Mouse (Mus musculus): ENCODE results near the gene Zfp683. TPM values are rescaled to one million over a fixed set of nuclear protein-coding genes. Genes with fewer than 3 reads are reported as not detected.
A peak's percentile ranks its signal among the peaks of the same experiment; 100 is the strongest.

Zfp683 gene
- polyA plus RNA-seq, 1 experiment from 2014 or later: not detected

DNA sequence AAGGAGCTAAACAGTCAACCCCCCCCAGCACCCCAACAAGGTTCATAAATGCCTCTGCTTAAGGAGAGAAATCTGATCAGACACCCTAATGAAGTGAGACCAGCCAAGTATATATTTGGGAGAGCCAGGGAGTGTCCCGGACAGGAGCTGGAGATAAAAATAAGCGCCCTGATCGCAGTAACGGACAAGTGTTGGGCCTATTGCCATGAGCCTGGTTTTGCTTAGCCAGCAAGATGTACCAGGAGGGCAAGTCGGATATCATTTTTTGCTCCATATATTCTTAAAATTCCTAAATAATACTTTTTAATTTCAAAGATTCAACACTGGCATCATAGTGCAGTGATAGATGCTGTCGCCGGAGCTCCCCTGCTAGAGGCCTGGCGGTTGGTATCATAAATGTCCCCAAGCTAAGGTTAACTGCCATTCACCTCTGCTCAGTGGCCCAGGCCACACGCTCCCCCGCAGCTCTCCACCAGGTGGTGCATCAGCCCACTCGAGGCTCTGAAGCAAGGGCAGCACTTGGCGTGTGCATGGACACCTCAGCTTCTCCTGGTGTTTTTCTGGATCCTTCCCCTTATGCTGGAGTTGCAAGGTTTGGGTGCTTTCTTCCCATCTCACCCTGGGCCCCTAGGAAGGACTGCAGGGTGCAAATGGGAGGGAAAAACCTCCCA, 40.6 kb upstream of the Zfp683 start:
- Histone ChIP-seq H3K4me2 (ENCODE audit: low read length) (no peak overlapping the region), H3K36me3 (ENCODE audit: insufficient read depth, low read length) (no peaks in the 10 kb centered on the region), H3K9ac (ENCODE audit: low read depth, low read length) (no peak overlapping the region), H3K4me3 (replicated peaks; ENCODE audit: low read depth, low read length) (no peak overlapping the region), H3K27me3 (ENCODE audit: insufficient read depth, low read length) (peaks cover 9% of the 10 kb centered on the region; the same call in 1 of the 2 replicates), H3K4me1 (replicated peaks; ENCODE audit: insufficient read depth, low read length) (0 out of 2 replicates have a peak, but pooled peaks cover 5% of the 10 kb centered on the region), H3K9me3 (replicated peaks; ENCODE audit: low read length) (no peaks in the 10 kb centered on the region), H3K27ac (no peak overlapping the region)
- peak; percentile 62 for TF ChIP-seq CTCF (IDR thresholded peaks at IDR 0.05; ENCODE audit: low read depth)
- DNase-seq (ENCODE audit: low spot score) (peak; percentile 25), ATAC-seq (replicated peaks; ENCODE audit: low FRiP score, low read depth) (no peak)
- 37% methylated on average over 12 of the region's 12 CpGs for WGBS

DNA sequence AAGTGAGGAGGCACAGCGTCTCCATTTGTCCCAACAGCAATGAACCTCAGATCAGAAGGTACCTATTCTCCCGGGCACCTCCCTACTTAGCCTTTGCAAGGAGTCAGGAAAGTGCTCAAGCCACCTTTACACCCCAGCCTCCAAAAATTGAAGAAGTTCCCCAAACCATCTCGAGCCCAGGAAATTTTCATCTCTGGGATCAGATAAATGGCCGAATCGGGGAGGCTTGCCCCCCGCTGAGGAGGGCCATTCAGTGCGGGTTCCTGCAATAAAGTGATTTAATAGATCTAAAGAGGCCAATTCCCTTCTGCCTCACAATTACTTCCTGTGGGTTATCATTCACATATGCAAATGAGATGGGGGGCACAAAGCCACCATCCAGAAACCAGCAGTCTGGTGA, 37.4 kb upstream of the Zfp683 start:
- 0 out of 2 replicates have a peak, but pooled peaks cover 5% of the 10 kb centered on the region for H3K4me1 ChIP-seq (replicated peaks; ENCODE audit: insufficient read depth, low read length)
- H3K27ac ChIP-seq: no peak overlapping the region
- DNase-seq (ENCODE audit: low spot score) (no peak), ATAC-seq (replicated peaks; ENCODE audit: low FRiP score, low read depth) (no peak)
- no peak overlapping the region for H3K4me2 ChIP-seq (ENCODE audit: low read length)
- H3K27me3 ChIP-seq (ENCODE audit: insufficient read depth, low read length): peaks cover 19% of the 10 kb centered on the region
- TF ChIP-seq CTCF (IDR thresholded peaks at IDR 0.05; ENCODE audit: low read depth): no peak
- no peak overlapping the region for H3K4me3 ChIP-seq (replicated peaks; ENCODE audit: low read depth, low read length)
- H3K9ac ChIP-seq (ENCODE audit: low read depth, low read length): no peak overlapping the region
- H3K36me3 ChIP-seq (ENCODE audit: insufficient read depth, low read length): no peaks in the 10 kb centered on the region
- 21% methylated on average over 7 of the region's 7 CpGs for WGBS
- no peaks in the 10 kb centered on the region for H3K9me3 ChIP-seq (replicated peaks; ENCODE audit: low read length)

DNA sequence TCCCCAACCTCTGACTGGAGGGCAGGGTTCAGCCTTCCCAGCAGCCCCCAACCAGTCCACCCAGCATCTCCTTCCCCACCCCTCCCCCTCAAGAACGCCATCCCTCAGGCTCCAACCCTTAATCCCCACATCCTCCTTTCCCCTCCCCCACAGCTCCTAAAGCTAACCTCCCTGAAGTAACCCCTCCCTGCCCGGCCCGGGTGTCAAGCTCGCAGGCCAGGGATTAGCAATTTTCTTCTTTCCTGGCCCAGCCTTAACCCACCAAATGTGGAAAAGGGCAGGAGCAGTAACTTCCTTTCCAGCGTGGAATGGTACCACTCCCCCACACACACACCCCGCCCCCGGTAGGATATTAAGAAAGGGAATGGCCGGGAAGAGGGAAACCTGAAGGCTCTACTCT, 36.9 kb upstream of the Zfp683 start:
- DNase-seq (ENCODE audit: low spot score): no peak
- Histone ChIP-seq H3K9ac (ENCODE audit: low read depth, low read length) (no peak overlapping the region), H3K36me3 (ENCODE audit: insufficient read depth, low read length) (no peaks in the 10 kb centered on the region), H3K4me3 (replicated peaks; ENCODE audit: low read depth, low read length) (no peak overlapping the region), H3K4me1 (replicated peaks; ENCODE audit: insufficient read depth, low read length) (0 out of 2 replicates have a peak, but pooled peaks cover 2% of the 10 kb centered on the region), H3K27ac (no peak overlapping the region), H3K4me2 (ENCODE audit: low read length) (no peak overlapping the region), H3K27me3 (ENCODE audit: insufficient read depth, low read length) (peaks cover 19% of the 10 kb centered on the region), H3K9me3 (replicated peaks; ENCODE audit: low read length) (no peaks in the 10 kb centered on the region)
- 2% methylated on average over 8 of the region's 8 CpGs for WGBS
- no peak for TF ChIP-seq CTCF (IDR thresholded peaks at IDR 0.05; ENCODE audit: low read depth)
- ATAC-seq (replicated peaks; ENCODE audit: low FRiP score, low read depth): no peak

DNA sequence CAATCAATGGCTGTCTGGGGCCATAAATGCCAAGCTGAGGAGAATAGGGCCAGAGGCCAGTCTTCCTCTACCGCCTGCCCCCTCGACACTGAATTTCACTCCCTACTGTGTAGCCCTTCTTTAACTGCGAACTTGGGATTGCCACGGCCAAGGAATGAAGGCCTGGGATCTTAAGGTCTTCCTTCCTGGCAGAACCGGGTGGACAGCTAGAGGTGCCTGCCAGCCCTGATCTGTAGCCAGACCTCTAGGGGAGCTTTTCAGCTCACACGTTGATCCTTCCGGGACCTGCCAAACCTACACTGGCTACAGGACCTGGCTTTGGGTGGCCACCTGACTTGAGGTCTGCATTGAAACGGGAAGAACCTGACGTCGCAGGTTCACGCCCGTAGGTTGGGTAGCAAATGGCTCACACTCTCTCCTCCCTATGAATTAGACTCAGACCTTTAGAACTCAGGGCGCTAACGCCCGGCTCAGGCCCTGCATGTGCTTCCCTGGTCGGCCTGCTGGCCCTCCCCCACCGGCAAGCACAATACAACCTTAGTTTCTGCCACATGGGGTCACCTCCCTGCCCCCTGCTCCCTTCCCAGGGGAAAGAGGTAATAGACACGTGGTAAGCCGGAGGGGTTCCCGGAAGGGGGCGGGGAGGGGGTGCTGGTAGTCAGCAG, 36.3 kb upstream of the Zfp683 start:
- H3K36me3 ChIP-seq (ENCODE audit: insufficient read depth, low read length): no peaks in the 10 kb centered on the region
- H3K27ac ChIP-seq: no peak overlapping the region
- DNase-seq (ENCODE audit: low spot score) (no peak), ATAC-seq (replicated peaks; ENCODE audit: low FRiP score, low read depth) (no peak)
- WGBS: 5% methylated on average over 21 of the region's 21 CpGs
- H3K4me2 ChIP-seq (ENCODE audit: low read length): peak overlapping the region; percentile 28; the same call in 1 of the 2 replicates
- H3K9me3 ChIP-seq (replicated peaks; ENCODE audit: low read length): no peaks in the 10 kb centered on the region
- no peak overlapping the region for H3K4me3 ChIP-seq (replicated peaks; ENCODE audit: low read depth, low read length)
- no peak for TF ChIP-seq CTCF (IDR thresholded peaks at IDR 0.05; ENCODE audit: low read depth)
- peaks cover 19% of the 10 kb centered on the region for H3K27me3 ChIP-seq (ENCODE audit: insufficient read depth, low read length)
- no peaks in the 10 kb centered on the region for H3K4me1 ChIP-seq (replicated peaks; ENCODE audit: insufficient read depth, low read length)
- H3K9ac ChIP-seq (ENCODE audit: low read depth, low read length): no peak overlapping the region

DNA sequence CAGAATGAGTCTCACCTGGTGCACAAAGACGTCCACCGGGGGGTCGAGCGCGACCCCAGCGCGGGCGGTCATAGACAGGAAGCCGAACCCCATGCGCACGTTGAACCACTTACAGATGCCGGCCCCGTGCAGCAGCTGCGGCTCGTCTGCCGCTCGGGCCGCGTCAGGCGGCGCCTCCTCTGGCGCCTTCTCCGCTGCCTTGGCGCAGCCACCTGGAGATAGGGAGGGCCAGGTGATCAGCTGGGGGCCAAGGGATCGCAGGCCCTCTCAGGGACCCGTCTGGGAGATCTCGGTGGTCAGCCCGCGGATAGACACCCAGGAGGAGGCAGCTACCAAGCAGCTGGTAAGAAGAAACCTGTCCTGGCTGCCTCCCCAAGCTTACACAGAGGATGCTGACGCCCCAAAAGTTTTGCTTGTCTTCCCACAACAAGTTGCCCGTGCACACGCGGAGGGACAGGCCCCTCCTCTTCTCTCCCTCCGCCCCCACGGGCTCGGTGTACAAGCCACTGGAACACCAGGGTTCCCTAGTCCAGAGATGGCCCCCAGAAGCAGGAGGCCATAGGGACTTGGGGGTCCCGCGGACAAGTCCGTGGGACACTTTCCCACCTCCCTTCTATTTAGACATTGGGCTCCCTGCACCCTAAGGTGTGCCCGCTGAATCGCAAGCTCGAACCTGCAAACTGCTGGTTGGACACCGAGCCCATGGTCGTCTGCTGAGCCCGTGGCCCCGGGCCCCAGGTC, 35.4 kb upstream of the Zfp683 start:
- no peak for ATAC-seq (replicated peaks; ENCODE audit: low FRiP score, low read depth)
- H3K9me3 ChIP-seq (replicated peaks; ENCODE audit: low read length): no peaks in the 10 kb centered on the region

DNA sequence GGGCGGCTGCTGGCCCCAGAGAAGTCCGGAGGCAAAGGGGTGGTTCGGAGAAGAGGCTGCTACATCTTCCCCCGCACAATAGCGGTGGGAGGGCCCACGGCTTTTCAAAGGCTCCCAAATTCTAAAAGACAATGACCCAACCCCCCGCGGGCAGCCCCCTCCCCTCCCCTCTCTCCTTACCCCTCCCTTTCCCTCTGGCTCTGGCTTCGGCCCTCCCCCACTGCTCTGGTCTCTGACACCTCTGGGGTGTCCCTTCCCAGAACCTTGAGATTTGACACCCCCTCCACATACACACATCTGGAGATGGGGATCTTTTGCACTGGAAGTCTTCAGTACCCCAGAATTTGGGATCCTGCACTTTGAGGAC, 34.9 kb upstream of the Zfp683 start, which contains the start of gene Lin28a:
Lin28a (minus strand) TSS at position 63 of the 367 bp plus-strand sequence.
- Histone ChIP-seq H3K36me3 (ENCODE audit: insufficient read depth, low read length) (no peaks in the 10 kb centered on the region), H3K4me2 (ENCODE audit: low read length) (peak within 1 kb of the TSS; percentile 28), H3K9me3 (replicated peaks; ENCODE audit: low read length) (no peaks in the 10 kb centered on the region), H3K9ac (ENCODE audit: low read depth, low read length) (no peak within 1 kb of the TSS), H3K27me3 (ENCODE audit: insufficient read depth, low read length) (peaks cover 19% of the 10 kb centered on the region), H3K4me1 (replicated peaks; ENCODE audit: insufficient read depth, low read length) (no peaks in the 10 kb centered on the region), H3K27ac (no peak within 1 kb of the TSS), H3K4me3 (replicated peaks; ENCODE audit: low read depth, low read length) (0 out of 2 replicates have a peak within 1 kb of the TSS, but pooled peaks have one; percentile 9)
- 0 out of 2 replicates have a peak, but pooled peaks have one; percentile 36 for ATAC-seq (replicated peaks; ENCODE audit: low FRiP score, low read depth)
- 2% methylated on average over 9 of the region's 9 CpGs for WGBS
- TF ChIP-seq CTCF (IDR thresholded peaks at IDR 0.05; ENCODE audit: low read depth): no peak
- DNase-seq (ENCODE audit: low spot score): no peak

More for the DNA sequence above, 35.4 kb upstream of the Zfp683 start:
- no peak for DNase-seq (ENCODE audit: low spot score)
- Histone ChIP-seq H3K4me3 (replicated peaks; ENCODE audit: low read depth, low read length) (0 out of 2 replicates have a peak overlapping the region, but pooled peaks have one; percentile 9), H3K4me1 (replicated peaks; ENCODE audit: insufficient read depth, low read length) (no peaks in the 10 kb centered on the region), H3K27me3 (ENCODE audit: insufficient read depth, low read length) (peaks cover 19% of the 10 kb centered on the region), H3K4me2 (ENCODE audit: low read length) (peak overlapping the region; percentile 28), H3K36me3 (ENCODE audit: insufficient read depth, low read length) (no peaks in the 10 kb centered on the region), H3K27ac (no peak overlapping the region), H3K9ac (ENCODE audit: low read depth, low read length) (no peak overlapping the region)
- under 1% methylated on average over 46 of the region's 46 CpGs for WGBS
- TF ChIP-seq CTCF (IDR thresholded peaks at IDR 0.05; ENCODE audit: low read depth): no peak
